Mouse (Mus musculus) kidney, embryonic 16.5 days (tissue): ENCODE data around the gene Ensa. TPM values are rescaled to one million over a fixed set of nuclear protein-coding genes. Genes with fewer than 3 reads are reported as not detected.
"Not testable (repeated sequence)": the region's sequence is repeated elsewhere in the genome, so short reads cannot be mapped to it uniquely, and the experiment has no call there.

ENCODE experiments used
- ATAC-seq: fragments of 200-750 bp; cut with Nextera tagmentation; 2 replicates; pipeline ENCODE4 v1.8.0; 2017; ENCODE audit warnings: moderate TSS enrichment; ENCODE audit not compliant: low FRiP score, low TSS enrichment
- H3K27ac ChIP-seq: fragments of 300-500 bp; sonication (generic); 2 replicates; pipeline ENCODE4 v1.5.1; 2014; ENCODE audit warnings: low read length
- H3K27me3 ChIP-seq: fragments of 300-500 bp; sonication (generic); 2 replicates; pipeline ENCODE4 v1.6.1; 2014; ENCODE audit warnings: low read length, control low read depth, mixed read lengths; ENCODE audit not compliant: insufficient read depth
- H3K36me3 ChIP-seq: fragments of 300-500 bp; sonication (generic); 2 replicates; pipeline ENCODE4 v1.6.1; 2014; ENCODE audit warnings: low read length, control low read depth, mixed read lengths; ENCODE audit not compliant: insufficient read depth
- H3K4me1 ChIP-seq: fragments of 300-500 bp; sonication (generic); 2 replicates; pipeline ENCODE4 v1.6.1; 2014; ENCODE audit warnings: low read length, control low read depth, mixed read lengths; ENCODE audit not compliant: insufficient read depth
- H3K4me2 ChIP-seq: fragments of 300-500 bp; sonication (generic); replicated peaks from 2 replicates; pipeline ENCODE4 v1.6.1; 2014; ENCODE audit warnings: low read depth, low read length
- H3K4me3 ChIP-seq: fragments of 300-500 bp; sonication (generic); 2 replicates; pipeline ENCODE4 v1.5.1; 2014; ENCODE audit warnings: mild to moderate bottlenecking, low read length
- H3K9ac ChIP-seq: fragments of 300-500 bp; sonication (generic); replicated peaks from 2 replicates; pipeline ENCODE4 v1.6.1; 2014; ENCODE audit warnings: low read length
- H3K9me3 ChIP-seq: fragments of 300-500 bp; sonication (generic); 2 replicates; pipeline ENCODE4 v1.6.1; 2016; ENCODE audit warnings: low read length, control low read depth
- WGBS: fragments of 180-500 bp; shearing (Covaris S2); extraction: QIAGEN DNeasy Blood & Tissue Kit; methylation state at CpG from one replicate; pipeline ENCODE4 v1.1.7; 2014; 5-methylcytosine and 5-hydroxymethylcytosine counted together
- polyA plus RNA-seq: library from polyadenylated mRNA; unstranded; fragments of >200 nt; fragmentation: Nextera tagmentation; extraction: Ambion mirVana; gene quantifications from 2 replicates; pipeline ENCODE4 v1.2.1, GENCODE M21; 2015

Gene Ensa
- polyA plus RNA-seq, 1 experiment from 2014 or later: 76.4 TPM

GRCm38 (mm10) chr3:95652871-95653270 is 28.1 kb downstream of the Ensa start:
- 32% methylated on average over 6 of the region's 6 CpGs for WGBS
- H3K27ac ChIP-seq: no peak overlapping the region

GRCm38 (mm10) chr3:95653473-95654034 is 28.8 kb downstream of the Ensa start:
- Histone ChIP-seq H3K27me3 (no peaks in the 10 kb centered on the region), H3K4me1 (peaks cover 20% of the 10 kb centered on the region), H3K9ac (no peak overlapping the region; the same call in 1 of the 2 replicates), H3K9me3 (no peaks in the 10 kb centered on the region), H3K4me2 (no peak overlapping the region), H3K27ac (peak overlapping the region; percentile 17; the same call in 1 of the 2 replicates), H3K4me3 (no peak overlapping the region), H3K36me3 (no peaks in the 10 kb centered on the region)
- 37% methylated on average over 11 of the region's 11 CpGs for WGBS
- no peak for ATAC-seq

More at GRCm38 (mm10) chr3:95652871-95653270, 28.1 kb downstream of the Ensa start:
- H3K27me3 ChIP-seq: no peaks in the 10 kb centered on the region
- no peak overlapping the region for H3K9ac ChIP-seq
- no peak overlapping the region for H3K4me3 ChIP-seq
- no peaks in the 10 kb centered on the region for H3K9me3 ChIP-seq
- ATAC-seq: no peak
- peaks cover 20% of the 10 kb centered on the region for H3K4me1 ChIP-seq
- H3K4me2 ChIP-seq: no peak overlapping the region
- no peaks in the 10 kb centered on the region for H3K36me3 ChIP-seq

- not testable (repeated sequence) for H3K4me3 ChIP-seq, ATAC-seq
- 78% methylated on average over 3 of the region's 3 CpGs for WGBS
Measured at GRCm38 (mm10) chr3:95654371-95654770, 29.6 kb downstream of the Ensa start.

GRCm38 (mm10) chr3:95655437-95655836 is 30.6 kb downstream of the Ensa start:
- H3K4me1 ChIP-seq: peaks cover 21% of the 10 kb centered on the region
- no peak overlapping the region for H3K4me3 ChIP-seq
- no peak overlapping the region for H3K4me2 ChIP-seq
- H3K9ac ChIP-seq: no peak overlapping the region
- H3K27ac ChIP-seq: no peak overlapping the region
- no peaks in the 10 kb centered on the region for H3K27me3 ChIP-seq
- 92% methylated on average over 5 of the region's 5 CpGs for WGBS
- 0 out of 2 replicates have a peak, but pooled peaks cover 2% of the 10 kb centered on the region for H3K36me3 ChIP-seq
- ATAC-seq: no peak
- no peaks in the 10 kb centered on the region for H3K9me3 ChIP-seq

More at GRCm38 (mm10) chr3:95654371-95654770, 29.6 kb downstream of the Ensa start:
- H3K9me3 ChIP-seq, H3K27ac ChIP-seq, H3K4me2 ChIP-seq, H3K9ac ChIP-seq, H3K27me3 ChIP-seq, H3K36me3 ChIP-seq: not testable (repeated sequence)
- H3K4me1 ChIP-seq: peaks cover 20% of the 10 kb centered on the region

- Histone ChIP-seq H3K4me3 (no peak overlapping the region), H3K4me2 (no peak overlapping the region), H3K36me3 (peaks cover 14% of the 10 kb centered on the region), H3K9me3 (no peaks in the 10 kb centered on the region), H3K4me1 (peaks cover 29% of the 10 kb centered on the region), H3K27ac (no peak overlapping the region), H3K27me3 (no peaks in the 10 kb centered on the region), H3K9ac (no peak overlapping the region)
- 91% methylated on average over 3 of the region's 3 CpGs for WGBS
- ATAC-seq: no peak
Measured at GRCm38 (mm10) chr3:95657108-95657507, 32.3 kb downstream of the Ensa start.

- Histone ChIP-seq H3K9ac (peak overlapping the region; percentile 100), H3K4me1 (peaks cover 33% of the 10 kb centered on the region), H3K27me3 (no peaks in the 10 kb centered on the region), H3K36me3 (peaks cover 20% of the 10 kb centered on the region), H3K4me3 (peak overlapping the region; percentile 99), H3K4me2 (peak overlapping the region; percentile 74), H3K9me3 (no peaks in the 10 kb centered on the region), H3K27ac (peak overlapping the region; percentile 99)
- ATAC-seq: no peak
- WGBS: 83% methylated on average over 3 of the region's 3 CpGs
Measured at GRCm38 (mm10) chr3:95657711-95658110, 32.9 kb downstream of the Ensa start.

- peaks cover 22% of the 10 kb centered on the region for H3K36me3 ChIP-seq
- no peaks in the 10 kb centered on the region for H3K9me3 ChIP-seq
- H3K27me3 ChIP-seq: no peaks in the 10 kb centered on the region
- peak within 1 kb of the TSS; percentile 99 for H3K4me3 ChIP-seq
- ATAC-seq: peak; percentile 97
- H3K4me1 ChIP-seq: peaks cover 36% of the 10 kb centered on the region
- peak within 1 kb of the TSS; percentile 100 for H3K9ac ChIP-seq
- WGBS: 0% methylated on average over 43 of the region's 43 CpGs
- peak within 1 kb of the TSS; percentile 99 for H3K27ac ChIP-seq
- peak within 1 kb of the TSS; percentile 80 for H3K4me2 ChIP-seq
Measured at GRCm38 (mm10) chr3:95658236-95658867, 33.6 kb downstream of the Ensa start, which contains the start of gene Mcl1. Mcl1 (plus strand) TSS chr3:95658788.

GRCm38 (mm10) chr3:95658868-95659712 is 34.3 kb downstream of the Ensa start:
- Histone ChIP-seq H3K27me3 (no peaks in the 10 kb centered on the region), H3K4me3 (peak overlapping the region; percentile 99), H3K9me3 (no peaks in the 10 kb centered on the region), H3K27ac (peak overlapping the region; percentile 99), H3K36me3 (peaks cover 30% of the 10 kb centered on the region), H3K4me2 (peak overlapping the region; percentile 80), H3K4me1 (peaks cover 37% of the 10 kb centered on the region), H3K9ac (peak overlapping the region; percentile 100)
- ATAC-seq: peak; percentile 64
- under 1% methylated on average over 88 of the region's 113 CpGs for WGBS

GRCm38 (mm10) chr3:95659948-95660347 is 35.2 kb downstream of the Ensa start:
- no peaks in the 10 kb centered on the region for H3K27me3 ChIP-seq
- no peak for ATAC-seq
- peak overlapping the region; percentile 80 for H3K4me2 ChIP-seq
- H3K4me3 ChIP-seq: peak overlapping the region; percentile 99
- peak overlapping the region; percentile 99 for H3K27ac ChIP-seq
- 2% methylated on average over 8 of the region's 8 CpGs for WGBS
- H3K36me3 ChIP-seq: peaks cover 33% of the 10 kb centered on the region
- H3K4me1 ChIP-seq: peaks cover 44% of the 10 kb centered on the region
- H3K9me3 ChIP-seq: no peaks in the 10 kb centered on the region
- peak overlapping the region; percentile 100 for H3K9ac ChIP-seq
